Mouse (Mus musculus): ENCODE measurements around the gene Fcer1g. TPM values are rescaled to one million over a fixed set of nuclear protein-coding genes. Genes with fewer than 3 reads are reported as not detected.

The Fcer1g gene
- 1 to 10 TPM; 7.7 to 8.1 TPM for total RNA-seq (2023)

GRCm38 (mm10) chr1:171234126-171234525, at the start of gene Fcer1g:
Gene Fcer1g, minus strand, starts transcription at chr1:171234365.

GRCm38 (mm10) chr1:171280916-171281527, 46.9 kb upstream of the Fcer1g start, which contains the start of gene Ppox:
Gene Ppox, minus strand, starts transcription at chr1:171281186.

GRCm38 (mm10) chr1:171269848-171270572, 35.8 kb upstream of the Fcer1g start, which contains the start of gene B4galt3:
Gene B4galt3, plus strand, starts transcription at chr1:171270328.

GRCm38 (mm10) chr1:171250680-171251593, 16.8 kb upstream of the Fcer1g start, which contains the start of gene Ndufs2:
Gene Ndufs2, minus strand, starts transcription at chr1:171251388.

GRCm38 (mm10) chr1:171249913-171250600, 15.9 kb upstream of the Fcer1g start, which contains the start of gene Adamts4:
Gene Adamts4, plus strand, starts transcription at chr1:171250421.

GRCm38 (mm10) chr1:171224857-171225256, 9.3 kb downstream of the Fcer1g start, which contains the start of gene Apoa2:
Gene Apoa2, plus strand, starts transcription at chr1:171225054.

GRCm38 (mm10) chr1:171222238-171223155, 11.7 kb downstream of the Fcer1g start, which contains the start of gene Tomm40l:
Gene Tomm40l, minus strand, starts transcription at chr1:171222514.

GRCm38 (mm10) chr1:171213801-171214496, 20.2 kb downstream of the Fcer1g start, which contains the start of gene Nr1i3:
Gene Nr1i3, plus strand, starts transcription at chr1:171213970.

GRCm38 (mm10) chr1:171195887-171196397, 38.2 kb downstream of the Fcer1g start, which contains the start of gene Pcp4l1:
Gene Pcp4l1, minus strand, starts transcription at chr1:171196268.

Other genes with a start within 250 kb of the Fcer1g start
- under 1 TPM in 1 of 2 experiments, not detected in 1; 0.44 TPM for gene Fcgr4, start 215.4 kb downstream of the Fcer1g start, total RNA-seq (2023)
- 1 to 10 TPM; 1.6 to 2.6 TPM for gene Fcgr3, start 169.4 kb downstream of the Fcer1g start, total RNA-seq (2023)
- not detected for gene Cfap126, start 120.4 kb downstream of the Fcer1g start, total RNA-seq (2023)
- 100 to 1,000 TPM; 106 to 111 TPM for gene Sdhc, start 83.8 kb downstream of the Fcer1g start, total RNA-seq (2023)
- gene Mpz, start 83.7 kb downstream of the Fcer1g start, total RNA-seq (2023), result not detected
- not detected for gene Pcp4l1, start 38.1 kb downstream of the Fcer1g start, total RNA-seq (2023)
- gene Nr1i3, start 20.4 kb downstream of the Fcer1g start, total RNA-seq (2023), result not detected
- gene Tomm40l, start 11.9 kb downstream of the Fcer1g start, total RNA-seq (2023), result 10 to 100 TPM; 25.7 to 28.9 TPM
- not detected for gene Apoa2, start 9.3 kb downstream of the Fcer1g start, total RNA-seq (2023)
- under 1 TPM in 1 of 2 experiments, not detected in 1; 0.12 TPM for gene Adamts4, start 16.1 kb upstream of the Fcer1g start, total RNA-seq (2023)
- 100 to 1,000 TPM; 121 to 130 TPM for gene Ndufs2, start 17.0 kb upstream of the Fcer1g start, total RNA-seq (2023)
- 10 to 100 TPM; 79.2 to 92.2 TPM for gene B4galt3, start 36.0 kb upstream of the Fcer1g start, total RNA-seq (2023)
- gene Ppox, start 46.8 kb upstream of the Fcer1g start, total RNA-seq (2023), result 10 to 100 TPM; 51.6 to 65.3 TPM
- 10 to 100 TPM; 53.0 to 56.2 TPM for gene Usp21, start 53.6 kb upstream of the Fcer1g start, total RNA-seq (2023)
- gene Ufc1, start 60.7 kb upstream of the Fcer1g start, total RNA-seq (2023), result 10 to 100 TPM; 48.0 to 48.5 TPM
- 10 to 100 TPM; 32.7 to 39.0 TPM for gene Dedd, start 94.8 kb upstream of the Fcer1g start, total RNA-seq (2023)
- 10 to 100 TPM; 23.7 to 25.1 TPM for gene Nit1, start 111.3 kb upstream of the Fcer1g start, total RNA-seq (2023)
- 10 to 100 TPM; 66.7 to 68.1 TPM for gene Pfdn2, start 111.3 kb upstream of the Fcer1g start, total RNA-seq (2023)
- gene Klhdc9, start 126.4 kb upstream of the Fcer1g start, total RNA-seq (2023), result under 1 TPM; 0.36 to 0.47 TPM
- not detected for gene Nectin4, start 135.7 kb upstream of the Fcer1g start, total RNA-seq (2023)
- gene Arhgap30, start 154.6 kb upstream of the Fcer1g start, total RNA-seq (2023), result 100 to 1,000 TPM; 224 to 247 TPM
- gene Usf1, start 176.9 kb upstream of the Fcer1g start, total RNA-seq (2023), result 100 to 1,000 TPM in 1 of 2 experiments, 10 to 100 TPM in 1; 99.1 to 103 TPM
- 1 to 10 TPM; 6.0 to 8.0 TPM for gene Tstd1, start 184.5 kb upstream of the Fcer1g start, total RNA-seq (2023)
- under 1 TPM in 1 of 2 experiments, not detected in 1; 0.92 TPM for gene F11r, start 203.2 kb upstream of the Fcer1g start, total RNA-seq (2023)

Measured in T-cell, adult 66 days (primary cell).